Mouse (Mus musculus) embryo, embryonic 10.5 days (tissue): ENCODE data around the gene Spink4.
"Not testable (repeated sequence)": the region's sequence is repeated elsewhere in the genome, so short reads cannot be mapped to it uniquely, and the experiment has no call there.

ENCODE experiments used
- DNase-seq: peaks from one replicate; pipeline ENCODE4 v3.0.0-alpha.2; 2015; ENCODE audit warnings: low spot score

Spink4 gene

GRCm38 (mm10) chr4:40906298-40906697, 13.6 kb upstream of the Spink4 start:
- DNase-seq, result peak; percentile 32

GRCm38 (mm10) chr4:40908261-40908969, 11.4 kb upstream of the Spink4 start:
- DNase-seq, result no peak

GRCm38 (mm10) chr4:40914287-40914867, 5.5 kb upstream of the Spink4 start:
- DNase-seq, result no peak

GRCm38 (mm10) chr4:40915947-40916346, 3.9 kb upstream of the Spink4 start:
- DNase-seq, result no peak

- DNase-seq, result no peak
Measured at GRCm38 (mm10) chr4:40916592-40917155, 3.2 kb upstream of the Spink4 start.

- no peak for DNase-seq
Measured at GRCm38 (mm10) chr4:40920576-40920975, 724 bp downstream of the Spink4 start.

- DNase-seq, result no peak
Measured at GRCm38 (mm10) chr4:40921288-40921687, 1.4 kb downstream of the Spink4 start.

GRCm38 (mm10) chr4:40923087-40923651, 3.3 kb downstream of the Spink4 start:
- DNase-seq, result no peak

- no peak for DNase-seq
Measured at GRCm38 (mm10) chr4:40925568-40925967, 5.7 kb downstream of the Spink4 start.

GRCm38 (mm10) chr4:40929046-40929445, 9.2 kb downstream of the Spink4 start:
- DNase-seq, result no peak

- DNase-seq, result no peak
Measured at GRCm38 (mm10) chr4:40933694-40934093, 13.8 kb downstream of the Spink4 start.

GRCm38 (mm10) chr4:40934369-40934768, 14.5 kb downstream of the Spink4 start:
- not testable (repeated sequence) for DNase-seq

- no peak for DNase-seq
Measured at GRCm38 (mm10) chr4:40936175-40936839, 16.5 kb downstream of the Spink4 start.

GRCm38 (mm10) chr4:40938793-40939192, 18.9 kb downstream of the Spink4 start:
- no peak for DNase-seq

- no peak for DNase-seq
Measured at GRCm38 (mm10) chr4:40943651-40944050, 23.8 kb downstream of the Spink4 start.

- DNase-seq, result no peak
Measured at GRCm38 (mm10) chr4:40946516-40947121, 26.8 kb downstream of the Spink4 start.

- DNase-seq, result no peak
Measured at GRCm38 (mm10) chr4:40947565-40948159, 27.8 kb downstream of the Spink4 start.

- peak; percentile 99 for DNase-seq
Measured at GRCm38 (mm10) chr4:40948160-40948708, 28.4 kb downstream of the Spink4 start, which contains the start of the genes Bag1 and Chmp5. Gene Bag1 (minus strand): TSS chr4:40948294. Gene Chmp5 (plus strand): TSS chr4:40948407.

GRCm38 (mm10) chr4:40953521-40953920, 33.7 kb downstream of the Spink4 start:
- peak; percentile 17 for DNase-seq

- no peak for DNase-seq
Measured at GRCm38 (mm10) chr4:40955942-40956341, 36.1 kb downstream of the Spink4 start.

- DNase-seq, result no peak
Measured at GRCm38 (mm10) chr4:40963536-40963935, 43.7 kb downstream of the Spink4 start.
